Mouse (Mus musculus) macrophage (primary cell): ENCODE data around the gene Shoc2. TPM values are rescaled to one million over a fixed set of nuclear protein-coding genes. Genes with fewer than 3 reads are reported as not detected.

Experiments used
- H3K27ac ChIP-seq: fragments of 350-480 bp; formaldehyde crosslinking; 2 replicates; pipeline ENCODE4 v1.9.0; 2021
- H3K36me3 ChIP-seq: fragments of 350-480 bp; formaldehyde crosslinking; 2 replicates; pipeline ENCODE4 v1.9.0; 2021; ENCODE audit errors: inconsistent target
- H3K4me3 ChIP-seq: fragments of 350-480 bp; formaldehyde crosslinking; 2 replicates; pipeline ENCODE4 v1.9.0; 2021; ENCODE audit errors: inconsistent target
- H3K79me2 ChIP-seq: fragments of 350-480 bp; formaldehyde crosslinking; 2 replicates; pipeline ENCODE4 v1.9.0; 2021; ENCODE audit errors: inconsistent target
- WGBS: methylation state at CpG from one replicate; pipeline ENCODE4 v1.1.7; 2026; ENCODE audit warnings: inconsistent platforms; ENCODE audit not compliant: missing documents; 5-methylcytosine and 5-hydroxymethylcytosine counted together
- polyA plus RNA-seq: library from polyadenylated mRNA; stranded (reverse); fragments of 250-400 nt; gene quantifications from 3 replicates; pipeline ENCODE4 v1.2.4, GENCODE M21; 2018; ENCODE audit warnings: inconsistent platforms

The Shoc2 gene
- polyA plus RNA-seq, 1 experiment from 2014 or later: 34.4 TPM

DNA sequence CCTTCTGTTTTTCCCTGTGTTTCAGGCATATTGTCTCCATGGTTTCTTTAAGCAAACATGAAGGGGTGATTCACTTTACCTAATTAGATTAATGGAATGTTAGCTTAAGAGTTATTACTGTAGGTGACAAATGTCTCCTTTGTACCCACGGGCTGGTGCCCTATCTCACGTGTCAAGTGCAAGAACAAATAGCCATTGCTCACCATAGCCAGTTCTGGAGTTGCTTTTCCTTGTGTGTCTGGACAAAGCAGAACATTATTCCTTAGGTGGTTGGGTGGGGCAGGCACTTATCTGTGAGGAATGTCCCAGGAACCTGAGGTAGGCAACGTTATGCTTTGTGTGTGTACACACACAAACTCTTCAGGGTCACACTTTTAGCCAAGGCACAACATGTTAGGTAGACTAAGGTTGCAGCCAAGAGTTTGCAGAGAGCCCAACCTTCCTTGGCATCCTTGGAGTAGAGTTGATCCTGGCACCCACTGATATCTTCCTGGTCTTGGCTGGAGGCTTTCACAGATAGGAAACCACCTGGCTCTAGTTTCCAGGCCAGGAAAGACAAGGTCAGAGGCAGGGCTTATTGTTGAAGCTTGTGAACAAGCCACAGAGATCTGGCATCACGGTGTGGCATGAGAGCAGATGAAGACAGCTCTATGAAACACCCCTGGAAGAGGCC is 96.4 kb downstream of the Shoc2 start:
- 52% methylated on average over 4 of the region's 4 CpGs for WGBS
- no peak overlapping the region for H3K4me3 ChIP-seq

DNA sequence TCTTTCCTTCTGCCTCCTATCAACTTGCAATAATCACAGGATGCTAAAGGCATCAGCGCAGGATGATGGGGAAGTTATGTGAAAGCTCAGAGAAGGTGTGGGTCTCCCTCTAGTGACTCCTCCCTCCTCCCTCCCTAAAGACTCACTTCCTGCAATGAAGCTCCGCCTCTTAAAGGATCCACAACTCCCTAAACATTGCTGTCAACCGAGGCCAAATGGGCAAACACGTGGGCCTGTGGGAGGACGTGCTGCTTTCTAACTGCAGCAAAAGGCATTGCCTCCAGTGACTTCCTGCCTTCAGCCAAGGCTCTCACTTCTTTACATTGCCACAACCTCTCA is 96.9 kb downstream of the Shoc2 start:
- H3K4me3 ChIP-seq: no peak overlapping the region
- no peak overlapping the region for H3K27ac ChIP-seq
- H3K79me2 ChIP-seq: no peaks in the 10 kb centered on the region
- WGBS: 15% methylated on average over 5 of the region's 5 CpGs
- H3K36me3 ChIP-seq: no peaks in the 10 kb centered on the region

More for the DNA sequence above, 96.4 kb downstream of the Shoc2 start:
- no peaks in the 10 kb centered on the region for H3K36me3 ChIP-seq
- no peak overlapping the region for H3K27ac ChIP-seq
- H3K79me2 ChIP-seq: no peaks in the 10 kb centered on the region

DNA sequence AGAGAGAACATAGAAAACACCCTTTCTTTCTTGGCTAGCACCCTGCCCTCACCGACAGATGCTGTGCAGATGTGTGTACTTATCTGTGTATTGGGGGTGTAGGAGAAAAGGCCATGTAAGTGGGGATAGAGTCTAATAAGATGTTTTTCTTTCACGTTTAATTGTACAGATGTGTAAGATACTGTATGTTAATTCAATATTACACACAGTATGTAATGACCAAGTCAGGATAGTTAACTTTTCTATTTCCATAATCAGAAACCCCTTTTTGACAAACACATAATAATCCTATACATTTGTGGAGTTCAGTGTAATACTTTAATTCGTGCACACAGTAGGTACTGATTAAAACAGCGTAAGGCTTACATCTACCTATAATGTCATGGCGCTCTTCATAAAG is 99.7 kb downstream of the Shoc2 start, which contains the start of gene Adra2a:
TSS of gene Adra2a (plus strand) at position 301 of the 400 bp plus-strand sequence.
- 81% methylated on average over 5 of the region's 5 CpGs for WGBS
- Histone ChIP-seq H3K4me3 (no peak within 1 kb of the TSS), H3K79me2 (no peaks in the 10 kb centered on the region), H3K27ac (no peak within 1 kb of the TSS), H3K36me3 (no peaks in the 10 kb centered on the region)

DNA sequence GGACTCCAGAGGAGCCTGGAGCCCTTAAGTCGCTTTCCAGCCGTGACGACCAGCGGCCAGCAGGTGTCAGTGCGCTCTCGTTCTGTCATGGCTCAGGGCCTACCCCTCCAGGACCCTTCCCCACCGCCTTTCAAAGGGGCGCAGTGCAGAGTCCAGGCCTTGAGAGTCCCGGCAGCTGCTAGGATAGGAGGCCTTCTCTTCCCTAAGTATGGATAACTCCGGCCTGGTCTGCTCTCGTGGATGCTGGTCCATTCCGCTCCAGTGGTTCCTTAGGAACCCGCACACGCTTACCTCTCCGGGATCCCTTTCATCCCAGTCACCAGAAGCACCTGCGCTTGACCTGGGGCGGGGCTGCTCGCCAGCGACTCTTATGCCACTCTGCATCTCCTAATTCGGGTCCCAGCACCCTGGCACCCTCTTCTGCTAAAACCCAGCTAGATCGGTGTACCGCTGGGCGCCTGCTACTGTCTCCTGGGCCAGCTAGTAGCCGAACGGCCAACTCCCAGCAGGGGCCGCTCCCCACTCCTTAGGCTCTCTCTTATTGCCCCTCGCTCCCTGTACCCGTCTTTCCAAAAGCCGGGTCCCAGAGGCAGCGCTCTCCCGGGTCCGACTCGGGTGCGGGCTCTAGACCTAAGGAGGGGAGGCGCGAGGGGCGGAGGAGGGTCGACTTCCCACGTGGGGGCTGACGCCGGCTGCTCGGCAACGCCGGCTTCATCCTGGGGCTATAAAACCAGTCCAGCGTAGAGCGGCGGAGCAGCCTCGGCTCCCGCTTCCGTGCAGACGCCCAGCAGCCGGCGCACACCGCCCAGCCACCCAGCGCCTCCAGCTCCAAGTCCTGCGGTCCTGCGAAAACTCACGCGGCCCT is 100.6 kb downstream of the Shoc2 start:
- no peaks in the 10 kb centered on the region for H3K79me2 ChIP-seq
- no peak overlapping the region for H3K27ac ChIP-seq
- WGBS: 2% methylated on average over 59 of the region's 59 CpGs
- no peaks in the 10 kb centered on the region for H3K36me3 ChIP-seq
- H3K4me3 ChIP-seq: no peak overlapping the region

DNA sequence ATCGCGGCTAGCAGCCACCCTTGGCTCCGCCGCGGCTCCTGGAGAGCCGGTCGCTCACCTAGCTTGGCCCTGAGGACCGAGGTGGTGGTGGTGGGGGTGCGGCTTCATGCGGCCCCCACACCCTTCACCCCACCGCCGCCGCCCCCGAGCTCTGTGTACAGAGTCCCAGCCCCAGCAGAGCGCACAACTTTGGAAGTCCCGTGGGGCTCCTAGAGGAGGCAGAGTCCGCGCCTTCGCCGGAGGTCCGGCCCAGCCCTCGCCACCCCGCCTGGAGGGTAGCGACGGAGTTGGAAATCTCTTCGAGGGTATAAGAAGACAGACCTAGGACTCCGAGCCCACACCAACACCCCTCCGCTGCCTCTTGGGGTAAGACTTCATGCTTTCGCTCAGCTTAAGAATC is 101.3 kb downstream of the Shoc2 start:
- Histone ChIP-seq H3K4me3 (no peak overlapping the region), H3K36me3 (no peaks in the 10 kb centered on the region), H3K27ac (no peak overlapping the region), H3K79me2 (no peaks in the 10 kb centered on the region)
- WGBS: 3% methylated on average over 27 of the region's 29 CpGs

DNA sequence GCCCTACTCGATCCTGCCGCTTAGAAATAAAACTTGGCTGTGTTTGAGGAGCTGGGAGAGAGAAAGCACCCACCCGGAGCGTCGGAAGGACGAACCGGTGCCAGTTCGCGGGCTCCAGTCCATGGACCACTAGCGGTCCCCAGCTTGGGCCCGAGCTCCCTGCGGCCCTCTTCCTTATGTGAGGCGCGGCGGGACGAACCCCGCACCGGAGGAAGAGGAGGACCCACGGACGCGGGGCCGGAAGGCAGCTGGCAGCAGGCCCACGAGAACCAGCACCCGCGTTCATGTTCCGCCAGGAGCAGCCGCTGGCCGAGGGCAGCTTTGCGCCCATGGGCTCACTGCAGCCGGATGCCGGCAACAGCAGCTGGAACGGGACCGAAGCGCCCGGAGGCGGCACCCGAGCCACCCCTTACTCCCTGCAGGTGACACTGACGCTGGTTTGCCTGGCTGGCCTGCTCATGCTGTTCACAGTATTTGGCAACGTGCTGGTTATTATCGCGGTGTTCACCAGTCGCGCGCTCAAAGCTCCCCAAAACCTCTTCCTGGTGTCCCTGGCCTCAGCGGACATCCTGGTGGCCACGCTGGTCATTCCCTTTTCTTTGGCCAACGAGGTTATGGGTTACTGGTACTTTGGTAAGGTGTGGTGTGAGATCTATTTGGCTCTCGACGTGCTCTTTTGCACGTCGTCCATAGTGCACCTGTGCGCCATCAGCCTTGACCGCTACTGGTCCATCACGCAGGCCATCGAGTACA is 102.0 kb downstream of the Shoc2 start:
- Histone ChIP-seq H3K4me3 (no peak overlapping the region), H3K27ac (no peak overlapping the region), H3K79me2 (no peaks in the 10 kb centered on the region), H3K36me3 (no peaks in the 10 kb centered on the region)
- 9% methylated on average over 46 of the region's 55 CpGs for WGBS

DNA sequence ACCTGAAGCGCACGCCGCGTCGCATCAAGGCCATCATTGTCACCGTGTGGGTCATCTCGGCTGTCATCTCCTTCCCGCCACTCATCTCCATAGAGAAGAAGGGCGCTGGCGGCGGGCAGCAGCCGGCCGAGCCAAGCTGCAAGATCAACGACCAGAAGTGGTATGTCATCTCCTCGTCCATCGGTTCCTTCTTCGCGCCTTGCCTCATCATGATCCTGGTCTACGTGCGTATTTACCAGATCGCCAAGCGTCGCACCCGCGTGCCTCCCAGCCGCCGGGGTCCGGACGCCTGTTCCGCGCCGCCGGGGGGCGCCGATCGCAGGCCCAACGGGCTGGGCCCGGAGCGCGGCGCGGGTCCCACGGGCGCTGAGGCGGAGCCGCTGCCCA is 102.6 kb downstream of the Shoc2 start:
- Histone ChIP-seq H3K79me2 (no peaks in the 10 kb centered on the region), H3K36me3 (no peaks in the 10 kb centered on the region), H3K27ac (no peak overlapping the region), H3K4me3 (no peak overlapping the region)
- 6% methylated on average over 46 of the region's 46 CpGs for WGBS

DNA sequence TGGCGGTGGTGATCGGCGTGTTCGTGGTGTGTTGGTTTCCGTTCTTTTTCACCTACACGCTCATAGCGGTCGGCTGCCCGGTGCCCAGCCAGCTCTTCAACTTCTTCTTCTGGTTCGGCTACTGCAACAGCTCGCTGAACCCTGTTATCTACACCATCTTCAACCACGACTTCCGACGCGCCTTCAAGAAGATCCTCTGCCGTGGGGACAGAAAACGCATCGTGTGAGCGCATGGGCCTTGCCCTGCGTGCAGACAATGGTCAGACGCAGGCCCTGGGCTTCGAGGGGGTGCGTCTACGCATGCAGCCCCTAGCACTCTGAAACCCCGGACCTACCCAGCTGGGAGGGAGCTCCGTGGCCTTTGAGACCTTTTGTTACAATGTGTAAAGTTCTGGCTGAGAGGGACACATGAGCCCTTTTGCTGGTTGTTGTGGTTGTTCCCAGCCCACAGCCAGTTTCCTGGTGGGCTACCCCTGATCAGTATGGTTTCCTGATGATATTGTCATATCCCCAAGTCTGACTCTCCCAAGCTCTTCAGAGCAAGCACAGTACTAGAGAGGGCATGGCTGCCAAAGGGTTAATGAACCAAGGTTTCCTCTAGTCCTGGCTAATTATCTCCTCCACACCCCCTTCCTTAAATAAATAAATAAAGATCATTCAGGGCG is 103.4 kb downstream of the Shoc2 start:
- H3K27ac ChIP-seq: no peak overlapping the region
- WGBS: 1% methylated on average over 27 of the region's 27 CpGs
- no peaks in the 10 kb centered on the region for H3K79me2 ChIP-seq
- H3K36me3 ChIP-seq: no peaks in the 10 kb centered on the region
- no peak overlapping the region for H3K4me3 ChIP-seq

DNA sequence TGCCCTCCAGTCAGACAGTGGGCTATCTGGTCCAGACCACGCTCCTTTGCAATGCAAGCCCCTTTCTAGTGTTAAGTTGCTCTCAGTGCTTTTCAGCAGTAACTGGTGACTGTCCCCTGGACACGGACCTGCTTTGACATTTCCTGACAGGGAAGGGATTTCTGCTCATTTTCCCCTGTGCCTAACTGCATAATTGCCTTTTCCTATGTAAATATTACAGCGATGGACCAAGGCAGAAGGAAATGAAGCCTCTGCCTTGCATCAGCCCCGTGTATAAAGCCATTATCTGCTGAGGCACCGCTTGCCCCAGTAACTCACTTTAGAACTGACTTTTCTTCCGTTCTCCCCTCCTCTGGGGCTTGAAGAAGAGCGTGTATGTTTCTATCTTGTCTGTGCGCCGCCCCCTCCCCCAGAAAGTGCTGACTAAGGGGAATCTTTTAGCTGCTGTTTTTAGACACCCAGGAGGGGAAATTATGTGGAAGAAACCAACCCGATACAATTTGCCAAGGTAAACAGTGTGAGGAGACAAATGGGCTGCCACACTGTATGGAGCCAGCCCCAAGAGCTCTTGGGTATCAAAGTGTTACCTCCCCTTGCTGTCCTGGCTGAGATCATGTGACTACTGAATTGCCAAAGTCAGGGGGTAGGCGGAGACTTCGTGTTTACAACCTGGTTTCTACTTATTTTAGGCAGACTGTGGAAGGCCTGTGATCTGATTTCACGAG is 104.2 kb downstream of the Shoc2 start:
- WGBS: 28% methylated on average over 13 of the region's 13 CpGs
- Histone ChIP-seq H3K79me2 (no peaks in the 10 kb centered on the region), H3K27ac (no peak overlapping the region), H3K36me3 (no peaks in the 10 kb centered on the region), H3K4me3 (no peak overlapping the region)

DNA sequence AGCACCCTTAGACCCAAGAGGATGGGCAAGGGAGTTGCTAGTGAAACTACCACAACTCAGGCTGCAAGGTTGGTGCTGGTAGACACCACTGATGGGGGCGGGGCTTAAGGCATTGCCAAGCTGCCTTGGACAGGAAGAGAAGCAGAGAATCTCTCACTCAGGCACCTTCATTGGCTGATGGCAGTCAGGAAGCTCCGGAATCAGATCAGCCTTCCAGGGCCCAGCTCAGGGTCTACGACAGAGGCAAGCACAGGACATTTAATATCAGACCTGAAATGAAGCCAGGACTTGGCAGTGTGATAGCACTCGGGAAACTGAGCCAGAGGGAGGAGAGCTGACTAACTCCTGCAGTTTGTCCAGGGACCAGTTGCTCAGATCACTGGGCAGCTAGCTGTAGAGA is 107.5 kb downstream of the Shoc2 start:
- Histone ChIP-seq H3K4me3 (no peak overlapping the region), H3K36me3 (no peaks in the 10 kb centered on the region), H3K27ac (no peak overlapping the region), H3K79me2 (no peaks in the 10 kb centered on the region)
- WGBS: 77% methylated on average over 4 of the region's 4 CpGs

DNA sequence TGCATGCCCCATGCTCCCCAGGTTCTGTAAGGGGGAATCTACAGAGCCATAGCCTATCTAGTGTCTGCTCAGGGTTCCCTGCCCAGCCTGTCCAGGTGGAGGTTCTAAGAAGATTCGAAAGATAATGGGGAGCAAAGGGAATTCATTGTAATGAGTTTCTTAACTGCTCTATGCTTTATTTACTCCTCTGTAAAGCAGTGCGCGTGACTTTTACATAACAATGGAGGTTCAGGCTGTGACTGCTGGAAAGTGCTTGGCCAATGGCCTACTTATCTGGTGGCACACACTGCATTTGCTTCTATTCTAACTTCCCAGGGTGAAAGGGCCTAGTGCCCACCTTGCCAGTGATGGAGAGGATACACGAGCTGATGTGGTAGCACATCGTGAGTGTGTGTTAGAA is 111.7 kb downstream of the Shoc2 start:
- Histone ChIP-seq H3K27ac (no peak overlapping the region), H3K79me2 (no peaks in the 10 kb centered on the region), H3K36me3 (no peaks in the 10 kb centered on the region), H3K4me3 (no peak overlapping the region)
- WGBS: 88% methylated on average over 5 of the region's 5 CpGs

DNA sequence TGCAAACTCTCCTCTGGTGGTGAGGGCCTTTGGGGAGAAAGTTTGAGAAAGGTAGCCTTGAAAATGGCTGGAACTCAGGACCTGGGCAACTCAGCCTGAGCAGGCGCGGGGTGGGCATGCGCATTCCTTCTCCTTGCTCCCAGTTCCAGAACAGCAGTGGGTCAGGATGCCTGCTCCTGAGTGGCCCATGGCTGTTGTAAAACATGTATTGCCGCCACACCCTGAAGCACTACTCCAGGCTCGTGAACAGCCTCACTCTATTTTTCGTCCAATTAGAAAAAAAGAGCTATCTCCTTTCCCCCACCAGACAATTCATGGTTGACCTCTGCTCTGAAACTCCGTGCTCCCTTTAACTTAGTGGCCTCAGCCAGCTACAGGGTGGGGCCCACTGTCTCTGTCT is 124.3 kb downstream of the Shoc2 start:
- Histone ChIP-seq H3K36me3 (no peaks in the 10 kb centered on the region), H3K79me2 (no peaks in the 10 kb centered on the region)
- WGBS: 81% methylated on average over 7 of the region's 7 CpGs

DNA sequence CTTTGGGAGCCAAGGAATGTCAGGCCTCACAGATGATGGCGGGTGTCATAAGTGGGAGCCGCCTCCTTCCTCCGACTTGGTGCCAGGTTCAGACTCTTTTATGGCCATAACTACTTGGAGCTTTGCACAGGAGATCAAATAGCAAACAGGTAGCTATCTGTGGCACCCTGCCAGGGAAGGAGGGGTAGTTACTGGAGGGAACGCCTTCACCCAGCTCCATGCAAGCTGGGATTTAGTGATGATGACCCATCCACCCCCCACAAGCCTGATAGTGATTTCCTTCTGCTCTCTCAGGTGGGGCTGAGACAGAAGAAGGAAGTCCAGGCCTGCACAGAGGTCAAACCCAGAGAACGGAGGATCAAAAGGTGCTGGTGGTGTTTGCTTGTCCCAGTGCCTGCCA is 126.4 kb downstream of the Shoc2 start:
- no peak overlapping the region for H3K4me3 ChIP-seq
- H3K36me3 ChIP-seq: no peaks in the 10 kb centered on the region
- H3K27ac ChIP-seq: no peak overlapping the region
- H3K79me2 ChIP-seq: no peaks in the 10 kb centered on the region
- 75% methylated on average over 5 of the region's 5 CpGs for WGBS

More for the DNA sequence above, 124.3 kb downstream of the Shoc2 start:
- Histone ChIP-seq H3K27ac (no peak overlapping the region), H3K4me3 (no peak overlapping the region)

DNA sequence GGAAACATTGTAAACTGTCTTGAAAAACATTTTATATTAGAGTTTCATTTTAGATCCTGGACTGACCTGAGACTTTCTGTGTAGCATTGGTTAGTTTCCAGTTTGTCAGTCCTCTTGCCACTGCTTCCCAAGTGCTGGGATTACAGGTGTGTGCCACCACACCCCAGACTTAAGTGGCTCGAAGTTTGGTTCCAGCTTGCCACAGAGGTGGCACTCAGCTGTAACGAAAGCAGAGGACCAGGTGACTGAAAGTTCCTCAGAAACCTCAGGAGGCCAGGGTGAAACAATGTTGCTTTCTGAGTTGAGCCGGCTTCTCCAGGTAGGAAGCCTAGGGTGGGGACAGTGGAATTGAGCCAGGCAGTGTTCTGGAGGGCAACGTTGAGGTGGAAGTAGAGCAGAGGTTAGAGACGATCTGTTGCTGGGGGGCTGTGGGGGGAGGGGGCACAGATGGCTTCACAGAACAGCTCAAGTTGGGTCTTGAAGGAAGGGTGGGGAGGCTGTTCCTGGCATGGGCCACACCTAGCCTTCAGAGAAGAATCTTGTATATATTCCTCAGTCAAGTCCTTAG is 128.2 kb downstream of the Shoc2 start:
- 73% methylated on average over 5 of the region's 5 CpGs for WGBS
- no peak overlapping the region for H3K4me3 ChIP-seq

More for the DNA sequence above, 128.2 kb downstream of the Shoc2 start:
- Histone ChIP-seq H3K79me2 (no peaks in the 10 kb centered on the region), H3K36me3 (no peaks in the 10 kb centered on the region), H3K27ac (no peak overlapping the region)
